Mouse (Mus musculus): ENCODE results near the gene Rap1a.

DNA sequence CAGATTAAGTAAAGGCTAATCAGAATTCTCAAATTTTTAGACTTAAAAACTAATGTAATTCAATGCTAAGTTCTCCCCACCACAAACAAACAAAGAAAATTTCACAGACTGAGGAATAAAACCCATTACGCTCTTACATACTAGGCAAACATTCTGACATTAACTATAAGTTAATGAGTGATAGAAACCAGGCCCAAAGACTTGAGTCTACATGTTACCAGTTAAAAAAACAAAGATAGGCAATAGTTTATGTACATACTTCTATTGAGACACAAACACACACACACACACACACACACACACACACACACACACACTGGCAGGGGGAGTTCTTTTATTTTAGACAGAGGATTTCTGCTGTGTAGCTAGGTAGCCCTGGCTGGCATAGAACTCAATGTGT lies 10.8 kb downstream of the Rap1a start:
- TF ChIP-seq CTCF (IDR thresholded peaks at IDR 0.05; ENCODE audit: borderline replicate concordance, insufficient read depth, low read depth, low read length) (no peak), POLR2A (IDR thresholded peaks at IDR 0.05; ENCODE audit: borderline replicate concordance, insufficient read depth, low read length) (no peak)

Data from cerebellum, adult 2 months (tissue).